Comparison of ENCODE assay signal across 10 mouse cellular contexts in the genomic region with DNA sequence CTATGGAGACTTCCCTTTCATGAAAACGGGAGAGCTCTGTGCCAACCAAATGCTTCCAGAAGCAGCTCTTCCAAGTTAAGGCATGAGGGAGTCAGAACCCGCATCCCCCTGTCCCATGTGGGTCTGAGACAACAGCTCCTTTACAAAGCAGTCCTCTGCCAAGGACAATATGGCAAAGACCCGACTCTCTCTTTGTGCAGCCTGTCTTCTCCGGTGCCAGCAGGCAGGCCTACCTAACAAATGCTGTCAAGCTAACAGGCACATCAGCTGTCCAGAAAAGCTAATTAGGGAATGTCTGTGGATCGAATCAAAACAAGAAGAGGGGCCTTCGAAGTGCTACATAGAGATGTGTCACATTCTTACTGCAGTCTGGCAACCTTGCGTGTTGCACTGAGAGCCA.
DNase-seq lines count a peak whose midpoint lies in the region.
"Had no signal": no experiment of that assay in that cellular context is flagged by ENCODE, and none has a peak within 500 bp of the region (broad histone marks: within the 10 kb centered on the region; RNA-seq: fewer than 3 reads in every experiment).

No protein-coding gene starts in this region.

- peak; percentile 47 to 56 for DNase-seq in cerebellum, postnatal 14 days
- DNase-seq in cerebellum, adult 11 months, result no peak
- peak; percentile 63 to 76 for DNase-seq in right cerebral cortex, postnatal 10 days (ENCODE audit: low spot score in 2 of 2)
- no peak for DNase-seq in right cerebral cortex, postnatal 4 days
- peak; percentile 88 for DNase-seq in layer of hippocampus, adult 9-11 months
- no peak for DNase-seq in thymus, adult 18-20 months
- no peak for DNase-seq in spleen, adult 18-20 months
- no peak for DNase-seq in kidney, adult 11 months
- DNase-seq: cerebellum, adult 9-11 months; heart, postnatal 4 days had no signal

Comparison
In these comparisons a context has a peak if more than half of its experiments do, and no peak if none do; other contexts are left out.
1. DNase-seq: peak in cerebellum, postnatal 14 days (2 of 2), right cerebral cortex, postnatal 10 days (2 of 2) and layer of hippocampus, adult 9-11 months (single experiment); none in cerebellum, adult 11 months (single experiment), right cerebral cortex, postnatal 4 days (single experiment), thymus, adult 18-20 months (0 of 2), spleen, adult 18-20 months (0 of 2) and kidney, adult 11 months (single experiment).